Mouse (Mus musculus) heart, embryonic 16.5 days (tissue): Measurements from ENCODE around the gene Snrk. TPM values are rescaled to one million over a fixed set of nuclear protein-coding genes. Genes with fewer than 3 reads are reported as not detected.

Experiments
- ATAC-seq: fragments of 200-750 bp; cut with Nextera tagmentation; replicated peaks from 2 replicates; pipeline ENCODE4 v1.8.0; 2017; ENCODE audit warnings: moderate number of reproducible peaks; ENCODE audit not compliant: insufficient read depth, low FRiP score; ENCODE audit errors: extremely low read depth
- H3K27ac ChIP-seq: fragments of 300-500 bp; sonication (generic); 2 replicates; pipeline ENCODE4 v1.5.1; 2014; ENCODE audit warnings: mild to moderate bottlenecking, low read length, control low read depth, moderate library complexity
- H3K27me3 ChIP-seq: fragments of 300-500 bp; sonication (generic); 2 replicates; pipeline ENCODE4 v1.6.1; 2014; ENCODE audit warnings: low read length, mixed read lengths; ENCODE audit not compliant: control insufficient read depth, insufficient read depth
- H3K36me3 ChIP-seq: fragments of 300-500 bp; sonication (generic); 2 replicates; pipeline ENCODE4 v1.6.1; 2014; ENCODE audit not compliant: control insufficient read depth, insufficient read depth
- H3K4me1 ChIP-seq: fragments of 300-500 bp; sonication (generic); 2 replicates; pipeline ENCODE4 v1.6.1; 2014; ENCODE audit warnings: low read length, mixed read lengths; ENCODE audit not compliant: control insufficient read depth, insufficient read depth
- H3K4me2 ChIP-seq: fragments of 300-500 bp; sonication (generic); 2 replicates; pipeline ENCODE4 v1.6.1; 2014; ENCODE audit warnings: low read depth, mild to moderate bottlenecking, control low read depth, low read length
- H3K4me3 ChIP-seq: fragments of 300-500 bp; sonication (generic); 2 replicates; pipeline ENCODE4 v1.5.1; 2014; ENCODE audit warnings: mild to moderate bottlenecking, control low read depth, low read length
- H3K9ac ChIP-seq: fragments of 300-500 bp; sonication (generic); 2 replicates; pipeline ENCODE4 v1.6.1; 2014; ENCODE audit warnings: low read length, control low read depth
- H3K9me3 ChIP-seq: fragments of 300-500 bp; sonication (generic); replicated peaks from 2 replicates; pipeline ENCODE4 v1.6.1; 2016; ENCODE audit warnings: low read length; ENCODE audit not compliant: control insufficient read depth
- WGBS: fragments of 180-500 bp; shearing (Covaris S2); extraction: QIAGEN DNeasy Blood & Tissue Kit; methylation state at CpG from one replicate; pipeline ENCODE4 v1.1.7; 2014; 5-methylcytosine and 5-hydroxymethylcytosine counted together
- polyA plus RNA-seq: library from polyadenylated mRNA; unstranded; fragments of >200 nt; fragmentation: Nextera tagmentation; extraction: Ambion mirVana; gene quantifications from 2 replicates; pipeline ENCODE4 v1.2.1, GENCODE M21; 2015

Gene Snrk
- polyA plus RNA-seq, 1 experiment from 2014 or later, result 61.7 TPM

GRCm38 (mm10) chr9:122208311-122208710, 91.2 kb downstream of the Snrk start:
- Histone ChIP-seq H3K4me1 (peaks cover 17% of the 10 kb centered on the region), H3K36me3 (no peaks in the 10 kb centered on the region), H3K9me3 (no peaks in the 10 kb centered on the region), H3K4me2 (no peak overlapping the region), H3K27ac (no peak overlapping the region), H3K27me3 (no peaks in the 10 kb centered on the region), H3K9ac (no peak overlapping the region), H3K4me3 (no peak overlapping the region)
- no peak for ATAC-seq
- 77% methylated on average over 4 of the region's 4 CpGs for WGBS

GRCm38 (mm10) chr9:122215118-122215517, 98.1 kb downstream of the Snrk start:
- H3K27me3 ChIP-seq, result no peaks in the 10 kb centered on the region
- no peak overlapping the region for H3K9ac ChIP-seq
- ATAC-seq, result no peak
- no peaks in the 10 kb centered on the region for H3K4me1 ChIP-seq
- no peak overlapping the region for H3K4me3 ChIP-seq
- H3K4me2 ChIP-seq, result no peak overlapping the region
- H3K27ac ChIP-seq, result no peak overlapping the region
- H3K36me3 ChIP-seq, result no peaks in the 10 kb centered on the region
- H3K9me3 ChIP-seq, result no peaks in the 10 kb centered on the region

- Histone ChIP-seq H3K4me2 (no peak overlapping the region), H3K36me3 (no peaks in the 10 kb centered on the region), H3K4me3 (no peak overlapping the region), H3K9me3 (no peaks in the 10 kb centered on the region), H3K4me1 (no peaks in the 10 kb centered on the region), H3K27ac (no peak overlapping the region), H3K27me3 (no peaks in the 10 kb centered on the region), H3K9ac (no peak overlapping the region)
- no peak for ATAC-seq
- WGBS, result 49% methylated on average over 7 of the region's 7 CpGs
Observed at GRCm38 (mm10) chr9:122216945-122217529, 100.0 kb downstream of the Snrk start.

Other genes starting within 250 kb of the Snrk start
- 2.1 and 2.2 TPM in 2 replicates for gene Ackr2, start 218.9 kb upstream of the Snrk start, polyA plus RNA-seq
- 0.13 TPM in 1 of 2 replicates, not detected in the other for gene Cyp8b1, start 201.0 kb upstream of the Snrk start, polyA plus RNA-seq
- 1.6 and 1.8 TPM in 2 replicates for gene Fam198a, start 166.3 kb upstream of the Snrk start, polyA plus RNA-seq
- gene Pomgnt2, start 120.2 kb upstream of the Snrk start, polyA plus RNA-seq, result 12.5 and 13.0 TPM in 2 replicates
- 27.3 and 32.2 TPM in 2 replicates for gene Ano10, start 177.2 kb downstream of the Snrk start, polyA plus RNA-seq
- gene Abhd5, start 234.3 kb downstream of the Snrk start, polyA plus RNA-seq, result 21.9 and 23.5 TPM in 2 replicates